Mouse (Mus musculus) cerebellum, adult 2 months (tissue): ENCODE results near the gene Hspa2. TPM values are rescaled to one million over a fixed set of nuclear protein-coding genes. Genes with fewer than 3 reads are reported as not detected.
A peak's percentile ranks its signal among the peaks of the same experiment; 100 is the strongest.

Experiments
- DNase-seq, 2 experiments: peaks; one replicate each; pipeline ENCODE4 v3.0.0; 2021
- H3K27ac ChIP-seq: fragments of 200-500 bp; 2 replicates; pipeline ENCODE4 v1.5.1; 2012; ENCODE audit warnings: low read length, control low read depth, inconsistent platforms; ENCODE audit not compliant: insufficient read depth
- H3K27me3 ChIP-seq: fragments of 200-500 bp; 2 replicates; pipeline ENCODE4 v1.6.1; 2012; ENCODE audit warnings: inconsistent platforms, mild to moderate bottlenecking, low read length, moderate library complexity; ENCODE audit not compliant: control insufficient read depth, insufficient read depth
- H3K4me1 ChIP-seq: fragments of 200-500 bp; 2 replicates; pipeline ENCODE4 v1.6.1; 2011; ENCODE audit warnings: low read length; ENCODE audit not compliant: control insufficient read depth, insufficient read depth
- H3K4me3 ChIP-seq: fragments of 200-500 bp; replicated peaks from 2 replicates; pipeline ENCODE3; 2011; ENCODE audit warnings: mild to moderate bottlenecking, low read depth, low read length, control low read depth; ENCODE audit not compliant: insufficient read depth
- CTCF ChIP-seq: fragments of 200-500 bp; IDR thresholded peaks from 2 replicates; pipeline ENCODE4 v1.5.1; 2011; ENCODE audit warnings: low read depth, mild to moderate bottlenecking, control low read depth, low read length, moderate library complexity, borderline replicate concordance; ENCODE audit not compliant: insufficient read depth
- POLR2A ChIP-seq: fragments of 200-500 bp; IDR thresholded peaks from 2 replicates; pipeline ENCODE4 v1.6.1; 2011; ENCODE audit warnings: low read length, control low read depth, borderline replicate concordance; ENCODE audit not compliant: insufficient read depth
- WGBS: fragments of 180-500 bp; shearing (Covaris S2); methylation state at CpG from one replicate; pipeline ENCODE4 v1.1.7; 2018; 5-methylcytosine and 5-hydroxymethylcytosine counted together
- polyA plus RNA-seq: library from polyadenylated mRNA; depleted of rRNA; stranded (reverse); fragments of >200 nt; gene quantifications from 2 replicates; pipeline ENCODE4 v1.2.3, GENCODE M21; 2012

The Hspa2 gene
- polyA plus RNA-seq, 1 experiment = 20.6 TPM

- Histone ChIP-seq H3K4me1 (peaks cover 3% of the 10 kb centered on the region; the same call in 1 of the 2 replicates), H3K27ac (no peak overlapping the region), H3K27me3 (no peaks in the 10 kb centered on the region), H3K4me3 (peak overlapping the region; percentile 85)
- WGBS = 7% methylated on average over 20 of the region's 20 CpGs
- TF ChIP-seq CTCF (no peak), POLR2A (no peak)
- peak in 1 of 2 experiments; percentile 44 for DNase-seq
Observed at GRCm38 (mm10) chr12:76404836-76405182, 833 bp downstream of the Hspa2 start.

- Histone ChIP-seq H3K4me1 (peaks cover 3% of the 10 kb centered on the region; the same call in 1 of the 2 replicates), H3K27ac (no peak overlapping the region), H3K27me3 (no peaks in the 10 kb centered on the region), H3K4me3 (peak overlapping the region; percentile 85)
- TF ChIP-seq POLR2A (no peak), CTCF (no peak)
- DNase-seq = peak; percentile 20 to 46
- WGBS = 3% methylated on average over 64 of the region's 64 CpGs
Observed at GRCm38 (mm10) chr12:76405183-76405970, 1.4 kb downstream of the Hspa2 start.

GRCm38 (mm10) chr12:76405971-76406370 lies 2.0 kb downstream of the Hspa2 start:
- Histone ChIP-seq H3K27me3 (no peaks in the 10 kb centered on the region), H3K4me1 (peaks cover 3% of the 10 kb centered on the region; the same call in 1 of the 2 replicates), H3K27ac (no peak overlapping the region), H3K4me3 (peak overlapping the region; percentile 42)
- no peak for TF ChIP-seq CTCF
- TF ChIP-seq POLR2A = no peak
- DNase-seq = peak in 1 of 2 experiments; percentile 14
- WGBS = 10% methylated on average over 23 of the region's 23 CpGs

GRCm38 (mm10) chr12:76407184-76407583 lies 3.2 kb downstream of the Hspa2 start:
- TF ChIP-seq POLR2A = no peak
- no peak for TF ChIP-seq CTCF
- Histone ChIP-seq H3K4me3 (no peak overlapping the region), H3K27me3 (no peaks in the 10 kb centered on the region), H3K27ac (no peak overlapping the region), H3K4me1 (peaks cover 3% of the 10 kb centered on the region; the same call in 1 of the 2 replicates)
- DNase-seq = no peak
- WGBS = 71% methylated on average over 1 of the region's 1 CpGs

- H3K4me1 ChIP-seq = no peaks in the 10 kb centered on the region
- H3K4me3 ChIP-seq = no peak overlapping the region
- H3K27ac ChIP-seq = no peak overlapping the region
- 62% methylated on average over 4 of the region's 4 CpGs for WGBS
- no peak for DNase-seq
- TF ChIP-seq CTCF = no peak
- no peak for TF ChIP-seq POLR2A
- no peaks in the 10 kb centered on the region for H3K27me3 ChIP-seq
Observed at GRCm38 (mm10) chr12:76409166-76409565, 5.2 kb downstream of the Hspa2 start.

DNA sequence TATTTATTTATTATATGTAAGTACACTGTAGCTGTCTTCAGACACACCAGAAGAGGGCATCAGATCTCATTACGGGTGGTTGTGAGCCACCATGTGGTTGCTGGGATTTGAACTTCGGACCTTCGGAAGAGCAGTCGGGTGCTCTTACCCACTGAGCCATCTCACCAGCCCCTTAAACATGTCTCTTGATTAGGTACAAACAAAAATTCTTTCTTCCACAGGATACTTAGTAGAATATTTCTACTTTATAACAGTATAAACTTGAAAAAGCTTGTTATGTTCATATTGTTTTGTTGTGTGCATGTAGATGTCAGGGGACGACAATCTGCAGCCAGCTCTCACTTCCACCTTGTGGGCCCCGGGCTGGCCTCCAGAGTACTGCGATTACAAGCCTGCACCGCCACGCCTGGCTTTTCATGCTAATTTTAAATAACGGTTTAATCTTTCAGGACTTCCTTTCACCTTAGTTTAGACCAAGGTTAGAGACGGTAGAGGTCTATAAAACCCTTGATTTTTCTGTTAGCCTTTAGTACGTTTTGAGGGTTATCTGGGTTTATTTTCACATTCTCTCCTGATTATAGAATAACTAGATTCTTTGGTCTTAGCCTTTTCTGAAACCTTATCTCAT lies 11.5 kb downstream of the Hspa2 start:
- Histone ChIP-seq H3K4me3 (no peak overlapping the region), H3K27ac (no peak overlapping the region), H3K4me1 (no peaks in the 10 kb centered on the region), H3K27me3 (peaks cover 1% of the 10 kb centered on the region; the same call in 1 of the 2 replicates)
- DNase-seq = no peak
- TF ChIP-seq POLR2A (no peak), CTCF (no peak)
- WGBS = 87% methylated on average over 12 of the region's 12 CpGs

DNA sequence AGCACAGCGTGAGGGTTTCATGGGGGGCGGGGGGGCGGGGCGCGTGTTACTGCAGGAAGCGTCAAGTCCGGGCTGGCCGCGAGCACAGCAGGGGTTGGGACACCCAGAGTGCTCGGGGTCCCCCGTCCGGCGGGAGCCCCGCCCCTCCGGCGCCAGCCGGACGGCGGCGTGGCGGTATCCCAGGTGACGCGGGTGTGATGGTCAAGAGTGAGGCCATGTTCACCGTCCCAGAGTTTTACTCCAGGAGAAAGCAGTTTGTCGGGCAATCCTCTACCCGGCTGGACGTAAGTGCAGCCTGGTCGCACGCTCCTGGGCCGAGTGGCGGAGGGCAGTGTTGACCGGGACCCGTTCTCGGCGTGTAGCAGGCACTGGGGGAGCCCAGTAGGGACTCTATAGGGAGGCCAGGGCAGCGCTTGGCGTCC lies 13.5 kb downstream of the Hspa2 start, which contains the start of gene Ppp1r36:
TSS of gene Ppp1r36 (plus strand) at position 106 of the 422 bp plus-strand sequence.
- DNase-seq = no peak
- no peaks in the 10 kb centered on the region for H3K4me1 ChIP-seq
- H3K4me3 ChIP-seq = no peak within 1 kb of the TSS
- H3K27ac ChIP-seq = no peak within 1 kb of the TSS
- 3% methylated on average over 37 of the region's 37 CpGs for WGBS
- peaks cover 1% of the 10 kb centered on the region; the same call in 1 of the 2 replicates for H3K27me3 ChIP-seq
- TF ChIP-seq POLR2A = no peak
- no peak for TF ChIP-seq CTCF
